Mouse (Mus musculus) embryonic facial prominence, embryonic 10.5 days (tissue): Measurements from ENCODE around the gene Med25. TPM values are rescaled to one million over a fixed set of nuclear protein-coding genes. Genes with fewer than 3 reads are reported as not detected.

ENCODE experiments used
- DNase-seq: peaks from one replicate; pipeline ENCODE4 v3.0.0-alpha.2; 2017; ENCODE audit warnings: low spot score
- H3K27ac ChIP-seq: fragments of 300-500 bp; sonication (generic); replicated peaks from 2 replicates; pipeline ENCODE4 v1.5.1; 2016; ENCODE audit warnings: mild to moderate bottlenecking
- H3K27me3 ChIP-seq: fragments of 300-500 bp; sonication (generic); replicated peaks from 2 replicates; pipeline ENCODE4 v1.6.1; 2016; ENCODE audit warnings: low read depth, mild to moderate bottlenecking; ENCODE audit not compliant: poor library complexity, severe bottlenecking
- H3K36me3 ChIP-seq: fragments of 300-500 bp; sonication (generic); replicated peaks from 2 replicates; pipeline ENCODE4 v1.6.1; 2016; ENCODE audit warnings: mild to moderate bottlenecking, moderate library complexity
- H3K4me1 ChIP-seq: fragments of 300-500 bp; sonication (generic); 2 replicates; pipeline ENCODE4 v1.6.1; 2016
- H3K4me3 ChIP-seq: fragments of 300-500 bp; sonication (generic); 2 replicates; pipeline ENCODE4 v1.5.1; 2016; ENCODE audit warnings: mild to moderate bottlenecking, moderate library complexity
- H3K9me3 ChIP-seq: fragments of 300-500 bp; sonication (generic); 2 replicates; pipeline ENCODE4 v1.6.1; 2016; ENCODE audit warnings: mild to moderate bottlenecking
- WGBS: fragments of 180-500 bp; shearing (Covaris S2); methylation state at CpG from one replicate; pipeline ENCODE4 v1.1.7; 2016; 5-methylcytosine and 5-hydroxymethylcytosine counted together
- microRNA counts: library from miRNA; unstranded; fragments of <30 nt; microRNA quantifications from one replicate; lab custom pipeline; 2017
- microRNA-seq: library from miRNA; unstranded; fragments of <30 nt; microRNA quantifications from one replicate; pipeline ENCODE4, GENCODE M21; 2017
- polyA plus RNA-seq: library from polyadenylated mRNA; unstranded; fragments of >200 nt; fragmentation: Nextera tagmentation; extraction: Ambion mirVana; gene quantifications from 2 replicates; pipeline ENCODE4 v1.2.1, GENCODE M21; 2016

The Med25 gene
- polyA plus RNA-seq, 1 experiment from 2014 or later: 135 TPM

DNA sequence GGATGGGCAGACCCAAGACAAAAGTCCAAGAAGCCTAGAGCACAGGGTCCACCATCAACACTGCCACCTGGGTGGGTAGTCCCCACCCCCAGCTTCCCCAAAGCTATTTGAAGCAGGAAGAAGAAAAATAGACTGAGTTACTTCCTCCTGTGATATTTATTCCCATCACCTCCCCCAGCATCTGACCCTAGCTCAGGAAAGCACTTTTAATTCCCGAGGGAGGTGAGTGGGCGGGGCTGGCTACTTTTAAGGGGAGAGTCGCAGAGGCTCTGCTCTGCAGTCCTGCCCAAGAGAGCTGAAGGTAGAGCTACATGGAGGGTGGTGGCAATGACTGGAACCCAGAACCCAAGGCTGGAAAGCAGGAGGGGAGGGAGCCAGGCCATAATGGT lies 56.5 kb downstream of the Med25 start:
- WGBS: 61% methylated on average over 3 of the region's 3 CpGs
- peaks cover 30% of the 10 kb centered on the region for H3K36me3 ChIP-seq
- H3K4me3 ChIP-seq: no peak overlapping the region
- peaks cover 32% of the 10 kb centered on the region for H3K4me1 ChIP-seq
- no peak for DNase-seq
- H3K27ac ChIP-seq: no peak overlapping the region
- H3K9me3 ChIP-seq: no peaks in the 10 kb centered on the region
- peaks cover 35% of the 10 kb centered on the region for H3K27me3 ChIP-seq

DNA sequence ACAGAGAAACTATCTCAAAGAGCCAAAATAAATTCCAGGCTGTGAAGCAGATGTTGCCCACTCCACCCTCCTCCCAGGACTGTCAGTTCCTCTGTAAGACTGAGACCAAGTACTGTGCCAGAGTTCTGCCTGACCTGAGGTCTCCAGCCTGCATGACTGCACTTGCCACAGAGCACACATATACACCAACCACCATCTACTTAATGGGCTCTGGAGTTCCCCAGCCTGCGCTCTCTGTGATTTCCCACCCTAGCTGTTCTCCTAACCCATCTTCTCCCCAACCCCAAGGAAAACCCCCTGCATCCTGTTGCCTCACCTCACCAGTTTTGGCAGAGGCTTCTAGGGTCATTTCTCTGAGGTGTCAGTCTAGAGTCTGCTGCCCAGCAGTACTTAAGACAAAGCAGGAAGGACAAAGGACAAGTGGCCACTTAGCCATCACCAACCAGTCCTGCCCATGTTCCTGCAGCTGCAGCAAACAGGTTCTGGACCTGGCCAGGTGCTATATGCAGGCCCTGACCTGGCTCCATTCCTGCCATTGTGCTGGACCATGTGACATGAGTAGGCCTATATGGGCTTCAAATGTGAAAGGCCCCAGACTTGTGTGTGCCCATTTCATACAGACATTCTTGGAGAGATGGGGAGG lies 57.0 kb downstream of the Med25 start:
- H3K27ac ChIP-seq: no peak overlapping the region
- no peak overlapping the region for H3K4me3 ChIP-seq
- peaks cover 30% of the 10 kb centered on the region for H3K36me3 ChIP-seq
- H3K27me3 ChIP-seq: peaks cover 29% of the 10 kb centered on the region
- WGBS: 91% methylated on average over 1 of the region's 1 CpGs
- no peak for DNase-seq
- H3K4me1 ChIP-seq: peaks cover 31% of the 10 kb centered on the region
- no peaks in the 10 kb centered on the region for H3K9me3 ChIP-seq

DNA sequence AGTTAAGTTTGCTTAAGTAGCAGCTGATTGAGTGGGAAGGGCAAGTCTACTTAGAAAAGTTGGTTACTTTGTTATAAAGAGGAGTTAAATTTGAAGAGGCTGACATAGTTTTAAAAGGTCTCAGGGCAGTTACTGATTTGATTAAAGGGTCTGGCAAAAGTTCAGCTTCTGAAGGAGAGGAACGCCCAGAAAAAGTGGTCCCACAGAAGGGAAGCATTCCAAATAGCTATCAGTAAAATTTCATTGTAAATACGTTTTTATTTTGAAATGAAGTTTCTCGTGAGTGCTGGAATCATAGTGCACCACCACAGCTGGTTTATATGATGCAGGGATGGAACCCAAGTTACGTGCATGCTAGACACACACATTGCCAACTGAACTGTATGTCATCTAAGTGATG lies 59.7 kb downstream of the Med25 start:
- DNase-seq: no peak
- peaks cover 2% of the 10 kb centered on the region; the same call in 1 of the 2 replicates for H3K27me3 ChIP-seq
- peaks cover 14% of the 10 kb centered on the region for H3K4me1 ChIP-seq
- H3K27ac ChIP-seq: no peak overlapping the region
- H3K9me3 ChIP-seq: no peaks in the 10 kb centered on the region
- H3K36me3 ChIP-seq: peaks cover 50% of the 10 kb centered on the region
- WGBS: 79% methylated on average over 4 of the region's 4 CpGs
- no peak overlapping the region for H3K4me3 ChIP-seq

DNA sequence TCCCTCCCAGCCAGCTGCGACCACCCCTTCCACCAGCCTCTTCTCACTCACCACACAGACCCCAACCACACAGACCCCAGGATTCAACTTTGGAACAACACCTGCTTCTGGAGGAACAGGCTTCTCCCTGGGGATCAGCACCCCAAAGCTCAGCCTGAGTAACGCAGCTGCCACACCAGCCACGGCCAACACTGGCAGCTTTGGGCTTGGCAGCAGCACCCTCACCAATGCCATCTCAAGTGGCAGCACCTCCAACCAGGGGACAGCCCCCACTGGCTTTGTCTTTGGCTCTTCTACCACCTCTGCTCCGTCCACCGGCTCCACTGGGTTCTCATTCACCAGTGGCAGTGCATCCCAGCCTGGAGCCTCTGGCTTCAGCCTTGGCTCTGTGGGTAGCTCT lies 63.8 kb downstream of the Med25 start:
- Histone ChIP-seq H3K4me1 (peaks cover 8% of the 10 kb centered on the region), H3K27ac (no peak overlapping the region), H3K4me3 (peak overlapping the region; percentile 3; the same call in 1 of the 2 replicates), H3K9me3 (no peaks in the 10 kb centered on the region), H3K27me3 (no peaks in the 10 kb centered on the region), H3K36me3 (peaks cover 74% of the 10 kb centered on the region)
- no peak for DNase-seq
- WGBS: 92% methylated on average over 5 of the region's 5 CpGs

DNA sequence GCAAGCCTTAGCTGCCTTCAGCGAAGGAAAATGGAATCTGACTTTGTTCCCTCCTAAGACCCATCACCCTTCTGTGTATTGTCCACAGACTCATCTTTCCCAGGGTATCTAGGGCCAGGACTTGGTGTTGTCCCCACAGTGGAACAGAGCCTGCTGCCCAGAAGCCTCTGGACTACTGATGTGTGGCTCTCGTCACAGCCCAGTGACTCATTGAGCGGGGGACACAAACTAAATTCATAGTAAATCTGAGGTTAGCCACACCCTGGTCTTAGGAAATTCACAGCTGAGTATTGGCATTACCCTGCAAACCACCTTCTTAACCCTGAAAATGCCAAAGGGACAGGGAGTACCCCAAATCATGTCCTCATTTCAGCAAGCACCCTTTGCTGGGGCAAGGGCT lies 65.7 kb downstream of the Med25 start:
- no peak for DNase-seq
- WGBS: 88% methylated on average over 3 of the region's 3 CpGs
- H3K27me3 ChIP-seq: no peaks in the 10 kb centered on the region
- no peaks in the 10 kb centered on the region for H3K9me3 ChIP-seq
- H3K27ac ChIP-seq: no peak overlapping the region
- no peak overlapping the region for H3K4me3 ChIP-seq
- H3K36me3 ChIP-seq: peaks cover 74% of the 10 kb centered on the region
- H3K4me1 ChIP-seq: peaks cover 20% of the 10 kb centered on the region

MicroRNAs encoded within 50 kb of the gene (microRNA counts, 519-probe panel; counts per million panel counts)
- microRNA mmu-miR-707 (lab: Ali Mortazavi, UCI): 188 counts per million, percentile 57 among the panel's probes with 10 or more counts

Small RNA genes within 50 kb of the gene (microRNA-seq; reads per million reads assigned to microRNA genes)
- not detected for gene Mir707

Other genes with a start within 250 kb of the Med25 start
- 2.7 and 4.3 TPM in 2 replicates for gene Myh14, start 221.9 kb downstream of the Med25 start, polyA plus RNA-seq
- gene Izumo2, start 184.0 kb downstream of the Med25 start, polyA plus RNA-seq: not detected in 2 replicates
- gene Vrk3, start 144.3 kb downstream of the Med25 start, polyA plus RNA-seq: 37.5 and 39.3 TPM in 2 replicates
- 3.6 and 4.2 TPM in 2 replicates for gene Zfp473, start 141.7 kb downstream of the Med25 start, polyA plus RNA-seq
- gene Nup62, start 76.6 kb downstream of the Med25 start, polyA plus RNA-seq: 169 and 173 TPM in 2 replicates
- 1.0 and 1.5 TPM in 2 replicates for gene Il4i1, start 76.3 kb downstream of the Med25 start, polyA plus RNA-seq
- gene Atf5, start 76.1 kb downstream of the Med25 start, polyA plus RNA-seq: 3.2 and 3.6 TPM in 2 replicates
- 92.2 and 95.4 TPM in 2 replicates for gene Akt1s1, start 43.7 kb downstream of the Med25 start, polyA plus RNA-seq
- gene Tbc1d17, start 43.6 kb downstream of the Med25 start, polyA plus RNA-seq: 77.2 and 82.7 TPM in 2 replicates
- gene Pnkp, start 35.6 kb downstream of the Med25 start, polyA plus RNA-seq: 34.4 and 36.3 TPM in 2 replicates
- gene Ptov1, start 22.9 kb downstream of the Med25 start, polyA plus RNA-seq: 514 and 525 TPM in 2 replicates
- gene Fuz, start 3.4 kb upstream of the Med25 start, polyA plus RNA-seq: 17.6 and 20.1 TPM in 2 replicates
- gene Ap2a1, start 36.8 kb upstream of the Med25 start, polyA plus RNA-seq: 75.1 and 77.1 TPM in 2 replicates
- 0.14 and 0.30 TPM in 2 replicates for gene Tsks, start 50.5 kb upstream of the Med25 start, polyA plus RNA-seq
- gene Cpt1c, start 82.1 kb upstream of the Med25 start, polyA plus RNA-seq: 18.5 and 18.8 TPM in 2 replicates
- 968 and 991 TPM in 2 replicates for gene Prmt1, start 93.9 kb upstream of the Med25 start, polyA plus RNA-seq
- 70.3 and 77.5 TPM in 2 replicates for gene Irf3, start 104.9 kb upstream of the Med25 start, polyA plus RNA-seq
- gene Bcl2l12, start 106.0 kb upstream of the Med25 start, polyA plus RNA-seq: 87.0 and 90.7 TPM in 2 replicates
- gene Scaf1, start 123.7 kb upstream of the Med25 start, polyA plus RNA-seq: 46.2 and 47.9 TPM in 2 replicates
- 18.8 and 20.3 TPM in 2 replicates for gene Rras, start 125.2 kb upstream of the Med25 start, polyA plus RNA-seq
- gene Prr12, start 160.2 kb upstream of the Med25 start, polyA plus RNA-seq: 13.4 and 14.9 TPM in 2 replicates
- gene Nosip, start 169.7 kb upstream of the Med25 start, polyA plus RNA-seq: 70.8 and 74.7 TPM in 2 replicates
- 23.3 and 24.4 TPM in 2 replicates for gene Prrg2, start 170.0 kb upstream of the Med25 start, polyA plus RNA-seq
- 144 and 156 TPM in 2 replicates for gene Rcn3, start 199.5 kb upstream of the Med25 start, polyA plus RNA-seq
- 6.0 and 7.0 TPM in 2 replicates for gene Fcgrt, start 211.1 kb upstream of the Med25 start, polyA plus RNA-seq
- gene Rps11, start 231.7 kb upstream of the Med25 start, polyA plus RNA-seq: 1,885 and 1,917 TPM in 2 replicates
- gene Rpl13a, start 236.0 kb upstream of the Med25 start, polyA plus RNA-seq: 1,273 and 1,282 TPM in 2 replicates
- gene Gm45713, start 243.5 kb upstream of the Med25 start, polyA plus RNA-seq: 0.31 TPM in 1 of 2 replicates, not detected in the other
- gene Flt3l, start 243.7 kb upstream of the Med25 start, polyA plus RNA-seq: 0.97 and 1.8 TPM in 2 replicates